ENCODE assay signal across 27 mouse cellular contexts in genomic region chr9:76546714-76547113, GRCm38 (mm10). TPM values are rescaled to one million over a fixed set of nuclear protein-coding genes. Genes with fewer than 3 reads are reported as not detected.
DNase-seq lines count a peak whose midpoint lies in the region; ATAC-seq and TF ChIP-seq lines count a peak whose summit lies in the region.
"Had no signal": no experiment of that assay in that cellular context is flagged by ENCODE, and none has a peak within 500 bp of the region (broad histone marks: within the 10 kb centered on the region; RNA-seq: fewer than 3 reads in every experiment).

No protein-coding gene starts in this region.

- H3K9ac ChIP-seq in hindbrain, postnatal 0 days (replicated peaks; ENCODE audit: low read length), result no peak overlapping the region
- H3K9ac ChIP-seq in hindbrain, embryonic 14.5 days, result no peak overlapping the region
- no peak overlapping the region for H3K9ac ChIP-seq in midbrain, postnatal 0 days (replicated peaks; ENCODE audit: low read length, poor library complexity, severe bottlenecking)
- H3K9ac ChIP-seq: embryonic facial prominence, embryonic 12.5 days; forebrain, embryonic 15.5 days; liver, embryonic 12.5 days; liver, postnatal 0 days; neural tube, embryonic 12.5 days; stomach, embryonic 15.5 days had no signal

- DNase-seq in cerebellum, adult 9-10 months, result peak; percentile 5
- no peak for DNase-seq in cerebellum, postnatal 36 days
- peak; percentile 32 for DNase-seq in hindbrain, postnatal 0 days (ENCODE audit: low spot score)
- no peak for DNase-seq in hindbrain, embryonic 14.5 days (ENCODE audit: low spot score)
- DNase-seq in midbrain, postnatal 0 days (ENCODE audit: low spot score), result peak; percentile 55
- DNase-seq in midbrain, embryonic 10.5 days (ENCODE audit: low spot score), result no peak
- DNase-seq in adrenal gland, adult 18-20 months (ENCODE audit: low spot score in 2 of 2), result no peak
- DNase-seq: adrenal gland, postnatal 25 days; gastrocnemius, postnatal 10 days; heart, postnatal 14 days; kidney, adult 11 months; kidney, postnatal 14 days; layer of hippocampus, adult 9-11 months; left cerebral cortex, postnatal 4 days; liver, postnatal 0 days; lung, postnatal 36 days; midbrain, embryonic 14.5 days; right cerebral cortex, postnatal 25 days had no signal

- no peak overlapping the region for H3K4me2 ChIP-seq in hindbrain, postnatal 0 days (ENCODE audit: low read depth, low read length)
- no peak overlapping the region for H3K4me2 ChIP-seq in hindbrain, embryonic 14.5 days (replicated peaks)
- no peak overlapping the region for H3K4me2 ChIP-seq in midbrain, postnatal 0 days (ENCODE audit: low read depth, low read length, poor library complexity, severe bottlenecking)
- H3K4me2 ChIP-seq: embryonic facial prominence, embryonic 12.5 days; forebrain, embryonic 15.5 days; liver, embryonic 12.5 days; neural tube, embryonic 12.5 days; stomach, embryonic 15.5 days had no signal

- no peak overlapping the region for H3K4me3 ChIP-seq in hindbrain, postnatal 0 days (ENCODE audit: low read length)
- no peak overlapping the region for H3K4me3 ChIP-seq in hindbrain, embryonic 14.5 days (replicated peaks; ENCODE audit: low read length)
- no peak overlapping the region for H3K4me3 ChIP-seq in midbrain, postnatal 0 days (ENCODE audit: low read depth, low read length)
- no peak overlapping the region for H3K4me3 ChIP-seq in midbrain, embryonic 10.5 days
- H3K4me3 ChIP-seq: embryonic facial prominence, embryonic 12.5 days; forebrain, embryonic 15.5 days; hindbrain, embryonic 10.5 days; liver, embryonic 12.5 days; myocyte; neural tube, embryonic 12.5 days; stomach, embryonic 15.5 days had no signal

- 43% methylated on average over 3 of the region's 3 CpGs for WGBS in hindbrain, postnatal 0 days
- WGBS in hindbrain, embryonic 14.5 days, result 43% methylated on average over 3 of the region's 3 CpGs
- 37% methylated on average over 3 of the region's 3 CpGs for WGBS in midbrain, postnatal 0 days
- 55% methylated on average over 3 of the region's 3 CpGs for WGBS in midbrain, embryonic 10.5 days

- no peaks in the 10 kb centered on the region for H3K27me3 ChIP-seq in hindbrain, postnatal 0 days (ENCODE audit: insufficient read depth, low read length)
- H3K27me3 ChIP-seq in hindbrain, embryonic 14.5 days (ENCODE audit: control insufficient read depth, insufficient read depth, low read length), result no peaks in the 10 kb centered on the region
- no peaks in the 10 kb centered on the region for H3K27me3 ChIP-seq in midbrain, postnatal 0 days (ENCODE audit: insufficient read depth, low read length)
- H3K27me3 ChIP-seq in midbrain, embryonic 10.5 days (ENCODE audit: low read depth, poor library complexity, severe bottlenecking), result no peaks in the 10 kb centered on the region
- H3K27me3 ChIP-seq: embryonic facial prominence, embryonic 12.5 days; forebrain, embryonic 15.5 days; liver, embryonic 12.5 days; neural tube, embryonic 12.5 days; stomach, embryonic 15.5 days had no signal

- no peak for TF ChIP-seq CTCF in hindbrain, postnatal 0 days (IDR thresholded peaks at IDR 0.05; ENCODE audit: low read depth)
- no peak for TF ChIP-seq CTCF in midbrain, postnatal 0 days (IDR thresholded peaks at IDR 0.05)

- no peaks in the 10 kb centered on the region for H3K36me3 ChIP-seq in hindbrain, postnatal 0 days (ENCODE audit: insufficient read depth, low read length)
- H3K36me3 ChIP-seq in hindbrain, embryonic 14.5 days (replicated peaks; ENCODE audit: control insufficient read depth, insufficient read depth), result no peaks in the 10 kb centered on the region
- H3K36me3 ChIP-seq in midbrain, postnatal 0 days (ENCODE audit: insufficient read depth, low read length), result no peaks in the 10 kb centered on the region
- H3K36me3 ChIP-seq in midbrain, embryonic 10.5 days, result no peaks in the 10 kb centered on the region
- H3K36me3 ChIP-seq: embryonic facial prominence, embryonic 12.5 days; forebrain, embryonic 15.5 days; hindbrain, embryonic 10.5 days; liver, embryonic 12.5 days; neural tube, embryonic 12.5 days; stomach, embryonic 15.5 days had no signal

- no peaks in the 10 kb centered on the region for H3K9me3 ChIP-seq in hindbrain, postnatal 0 days (ENCODE audit: low read length)
- H3K9me3 ChIP-seq in hindbrain, embryonic 14.5 days (ENCODE audit: control insufficient read depth, low read length), result no peaks in the 10 kb centered on the region
- H3K9me3 ChIP-seq in midbrain, postnatal 0 days (ENCODE audit: low read length), result no peaks in the 10 kb centered on the region
- H3K9me3 ChIP-seq in midbrain, embryonic 10.5 days (replicated peaks), result no peaks in the 10 kb centered on the region
- H3K9me3 ChIP-seq: embryonic facial prominence, embryonic 12.5 days; forebrain, embryonic 15.5 days; hindbrain, embryonic 10.5 days; liver, embryonic 12.5 days; neural tube, embryonic 12.5 days; stomach, embryonic 15.5 days had no signal

- no peaks in the 10 kb centered on the region for H3K4me1 ChIP-seq in hindbrain, postnatal 0 days (ENCODE audit: insufficient read depth, low read length)
- H3K4me1 ChIP-seq in hindbrain, embryonic 14.5 days (replicated peaks; ENCODE audit: control insufficient read depth, insufficient read depth, low read length), result no peaks in the 10 kb centered on the region
- H3K4me1 ChIP-seq in midbrain, postnatal 0 days (ENCODE audit: insufficient read depth, low read length), result no peaks in the 10 kb centered on the region
- no peaks in the 10 kb centered on the region; the same call in 1 of the 2 replicates for H3K4me1 ChIP-seq in midbrain, embryonic 10.5 days
- H3K4me1 ChIP-seq: embryonic facial prominence, embryonic 12.5 days; forebrain, embryonic 15.5 days; hindbrain, embryonic 10.5 days; liver, embryonic 12.5 days; neural tube, embryonic 12.5 days; stomach, embryonic 15.5 days had no signal

- peak; percentile 75; the same call in 1 of the 2 replicates for ATAC-seq in hindbrain, postnatal 0 days
- no peak for ATAC-seq in hindbrain, embryonic 14.5 days (ENCODE audit: low FRiP score)
- ATAC-seq in midbrain, postnatal 0 days (ENCODE audit: low FRiP score), result peak; percentile 60; the same call in 1 of the 2 replicates
- ATAC-seq: forebrain, embryonic 15.5 days; liver, embryonic 12.5 days; liver, postnatal 0 days had no signal

- H3K27ac ChIP-seq in hindbrain, postnatal 0 days, result no peak overlapping the region
- no peak overlapping the region for H3K27ac ChIP-seq in hindbrain, embryonic 14.5 days
- no peak overlapping the region for H3K27ac ChIP-seq in midbrain, postnatal 0 days (ENCODE audit: low read depth, low read length)
- H3K27ac ChIP-seq in midbrain, embryonic 10.5 days (replicated peaks), result no peak overlapping the region
- H3K27ac ChIP-seq: embryonic facial prominence, embryonic 12.5 days; forebrain, embryonic 15.5 days; hindbrain, embryonic 10.5 days; liver, embryonic 12.5 days; neural tube, embryonic 12.5 days; stomach, embryonic 15.5 days had no signal

RNA-seq across cellular contexts. Expression of gene Fam83b, which starts 20.2 kb away (rescaled TPM):
- total RNA-seq in hindbrain, postnatal 0 days (2014; rRNA removed), result 0.36 TPM in 1 of 2 replicates, not detected in the other
- 0.09 and 0.18 TPM in 2 replicates for polyA plus RNA-seq in hindbrain, postnatal 0 days (2015; fragmentation: Nextera tagmentation; extraction: Ambion mirVana)
- polyA plus RNA-seq in hindbrain, embryonic 14.5 days (2014; fragmentation: Nextera tagmentation; extraction: Ambion mirVana), result 0.07 and 0.19 TPM in 2 replicates
- 0.09 and 0.44 TPM in 2 replicates for total RNA-seq in midbrain, postnatal 0 days (2014; rRNA removed)
- 0.05 and 0.12 TPM in 2 replicates for polyA plus RNA-seq in midbrain, postnatal 0 days (2015; fragmentation: Nextera tagmentation; extraction: Ambion mirVana)
- polyA plus RNA-seq in midbrain, embryonic 10.5 days (2016; fragmentation: Nextera tagmentation; extraction: Ambion mirVana), result 0.20 and 0.31 TPM in 2 replicates
- under 1 TPM; 0.19 to 0.40 TPM for total RNA-seq in adrenal gland, adult 18-20 months (2021)
- total RNA-seq: megakaryocyte, adult 5-6 weeks; MEL had no signal
- polyA plus RNA-seq: forebrain, embryonic 15.5 days; midbrain, embryonic 14.5 days had no signal

Comparison
In these comparisons a context has a peak if more than half of its experiments do, and no peak if none do; other contexts are left out.
1. DNase-seq: peak in cerebellum, adult 9-10 months (single experiment), hindbrain, postnatal 0 days (single experiment) and midbrain, postnatal 0 days (single experiment); none in cerebellum, postnatal 36 days (0 of 2), hindbrain, embryonic 14.5 days (single experiment), midbrain, embryonic 10.5 days (single experiment) and adrenal gland, adult 18-20 months (0 of 2).